Mouse (Mus musculus) spleen, postnatal 4 days (tissue): ENCODE measurements at regions not wholly inside any gene's neighbourhood (a gene's known extent, or its start where the extent isn't known, plus 50 kb on each side); places are given as distances from the start of the nearest gene placed in this dataset.
"Not testable (repeated sequence)": the region's sequence is repeated elsewhere in the genome, so short reads cannot be mapped to it uniquely, and the experiment has no call there.

Experiments
- DNase-seq, 2 experiments: peaks; one replicate each; pipeline ENCODE4 v3.0.0; 2022; ENCODE audit warnings: low spot score in 2 of 2

GRCm38 (mm10) chr7:59797212-59797611, 207.6 kb downstream of the Snurf start:
- DNase-seq, result not testable (repeated sequence)

GRCm38 (mm10) chr7:59769749-59770148, 235.1 kb downstream of the Snurf start:
- peak; percentile 18 to 65 for DNase-seq

- peak; percentile 13 to 61 for DNase-seq
Measured at GRCm38 (mm10) chr7:59768641-59769040, 236.2 kb downstream of the Snurf start.

GRCm38 (mm10) chr7:59767325-59767724, 237.5 kb downstream of the Snurf start:
- peak; percentile 20 to 68 for DNase-seq
